Mouse (Mus musculus) CH12.LX (cell line): Measurements from ENCODE around the gene Anapc15-ps. TPM values are rescaled to one million over a fixed set of nuclear protein-coding genes. Genes with fewer than 3 reads are reported as not detected.

Source experiments
- DNase-seq: peaks from one replicate; pipeline ENCODE4 v3.0.0-alpha.2; 2013; ENCODE audit errors: extremely low read depth
- H3K27ac ChIP-seq: 2 replicates; pipeline ENCODE4 v1.5.1; 2012; ENCODE audit warnings: low read depth, mild to moderate bottlenecking, control low read depth, moderate library complexity; ENCODE audit not compliant: insufficient read depth
- H3K27me3 ChIP-seq: replicated peaks from 2 replicates; pipeline ENCODE3; 2012; ENCODE audit warnings: inconsistent platforms
- H3K36me3 ChIP-seq, 2 experiments: replicated peaks in 1 of 2; 2 replicates each; pipeline versions ENCODE3 to v1.6.1; 2012; ENCODE audit warnings: inconsistent platforms in 1 of 2, low read length in 1 of 2, mild to moderate bottlenecking in 1 of 2, mixed read lengths in 1 of 2, moderate library complexity in 1 of 2; ENCODE audit not compliant: control insufficient read depth in 1 of 2, insufficient read depth in 1 of 2
- H3K4me1 ChIP-seq, 2 experiments: 2 replicates each; pipeline ENCODE4 v1.6.1; 2012; ENCODE audit warnings: inconsistent platforms in 1 of 2, moderate library complexity in 1 of 2; ENCODE audit not compliant: insufficient read depth in 2 of 2, control insufficient read depth in 1 of 2
- H3K4me2 ChIP-seq: 2 replicates; pipeline ENCODE4 v1.6.1; 2012; ENCODE audit warnings: low read depth, mild to moderate bottlenecking, control low read depth; ENCODE audit not compliant: poor library complexity, insufficient read depth, severe bottlenecking
- H3K4me3 ChIP-seq, 3 experiments: fragments of 150-350 bp in 1 of 3; sonication (generic) in 1 of 3; replicated peaks in 1 of 3; 2 replicates each; pipeline versions ENCODE3 to v1.5.1; 2011 to 2012; ENCODE audit warnings: low read depth in 2 of 3, low read length in 2 of 3, mild to moderate bottlenecking in 2 of 3, moderate library complexity in 2 of 3, control low read depth in 1 of 3, improper control_type of control experiment in 1 of 3, inconsistent platforms in 1 of 3, mixed read lengths in 1 of 3; ENCODE audit not compliant: poor library complexity in 1 of 3
- H3K79me2 ChIP-seq: replicated peaks from 2 replicates; pipeline ENCODE4 v1.6.1; 2012; ENCODE audit warnings: mild to moderate bottlenecking, moderate library complexity; ENCODE audit not compliant: control insufficient read depth, poor library complexity, insufficient read depth, severe bottlenecking; ENCODE audit errors: extremely low read depth
- H3K9ac ChIP-seq: 2 replicates; pipeline ENCODE4 v1.6.1; 2012; ENCODE audit warnings: low read depth, mild to moderate bottlenecking, control low read depth, moderate library complexity; ENCODE audit not compliant: insufficient read depth
- H3K9me3 ChIP-seq: replicated peaks from 2 replicates; pipeline ENCODE3; 2012; ENCODE audit warnings: low read length, inconsistent platforms, mixed read lengths
- BHLHE40 ChIP-seq: IDR thresholded peaks from 2 replicates; pipeline ENCODE4 v1.6.1; 2011; ENCODE audit warnings: mild to moderate bottlenecking, low read depth, low read length, improper control_type of control experiment
- CTCF ChIP-seq, 2 experiments: IDR thresholded peaks in 1 of 2; conservative IDR thresholded peaks in 1 of 2; 2 replicates each; pipeline ENCODE4 v1.5.1; 2011 to 2012; ENCODE audit warnings: low read depth in 2 of 2, low read length in 2 of 2, improper control_type of control experiment in 1 of 2, inconsistent platforms in 1 of 2, mild to moderate bottlenecking in 1 of 2, moderate library complexity in 1 of 2
- EP300 ChIP-seq: IDR thresholded peaks from 2 replicates; pipeline ENCODE4 v1.6.1; 2011; ENCODE audit warnings: low read length, improper control_type of control experiment
- ETS1 ChIP-seq: conservative IDR thresholded peaks from 2 replicates; pipeline ENCODE4 v1.6.1; 2012; ENCODE audit warnings: low read depth, mild to moderate bottlenecking, inconsistent platforms, low read length, improper control_type of control experiment, moderate library complexity
- GABPA ChIP-seq: IDR thresholded peaks from 2 replicates; pipeline ENCODE4 v1.6.1; 2012; ENCODE audit warnings: low read depth, low read length, improper control_type of control experiment, inconsistent platforms; ENCODE audit not compliant: insufficient replicate concordance
- HCFC1 ChIP-seq: IDR thresholded peaks from 2 replicates; pipeline ENCODE4 v1.6.1; 2012; ENCODE audit warnings: low read depth, mild to moderate bottlenecking, inconsistent platforms, low read length, improper control_type of control experiment
- JUN ChIP-seq: IDR thresholded peaks from 2 replicates; pipeline ENCODE4 v1.6.1; 2011; ENCODE audit warnings: low read depth, mild to moderate bottlenecking, low read length, improper control_type of control experiment, moderate library complexity; ENCODE audit not compliant: insufficient read depth
- KAT2A ChIP-seq: IDR thresholded peaks from 2 replicates; pipeline ENCODE4 v1.6.1; 2012; ENCODE audit warnings: low read length, improper control_type of control experiment, inconsistent platforms; ENCODE audit not compliant: insufficient replicate concordance
- MAFK ChIP-seq: IDR thresholded peaks from 2 replicates; pipeline ENCODE4 v1.6.1; 2011; ENCODE audit warnings: low read length, improper control_type of control experiment; ENCODE audit not compliant: insufficient replicate concordance
- MAX ChIP-seq: IDR thresholded peaks from 2 replicates; pipeline ENCODE4 v1.6.1; 2011; ENCODE audit warnings: low read length, improper control_type of control experiment
- MYC ChIP-seq: IDR thresholded peaks from 2 replicates; pipeline ENCODE4 v1.6.1; 2011; ENCODE audit warnings: low read depth, mild to moderate bottlenecking, improper control_type of control experiment, low read length
- NELFE ChIP-seq: IDR thresholded peaks from 2 replicates; pipeline ENCODE4 v1.6.1; 2011; ENCODE audit warnings: low read depth, low read length, improper control_type of control experiment
- POLR2AphosphoS2 ChIP-seq: IDR thresholded peaks from 2 replicates; pipeline ENCODE4 v1.6.1; 2011; ENCODE audit warnings: low read depth, low read length, improper control_type of control experiment
- RAD21 ChIP-seq: IDR thresholded peaks from 2 replicates; pipeline ENCODE4 v1.6.1; 2011; ENCODE audit warnings: low read depth, mild to moderate bottlenecking, low read length, improper control_type of control experiment, moderate library complexity
- RCOR1 ChIP-seq: conservative IDR thresholded peaks from 2 replicates; pipeline ENCODE4 v1.6.1; 2012; ENCODE audit warnings: low read depth, mild to moderate bottlenecking, inconsistent platforms, low read length, improper control_type of control experiment
- SMC3 ChIP-seq: IDR thresholded peaks from 2 replicates; pipeline ENCODE4 v1.6.1; 2011; ENCODE audit warnings: low read depth, low read length, improper control_type of control experiment
- UBTF ChIP-seq: IDR thresholded peaks from 2 replicates; pipeline ENCODE4 v1.6.1; 2012; ENCODE audit warnings: low read depth, mild to moderate bottlenecking, inconsistent platforms, low read length, improper control_type of control experiment, moderate library complexity
- USF1 ChIP-seq: IDR thresholded peaks from 2 replicates; pipeline ENCODE4 v1.6.1; 2014; ENCODE audit warnings: low read depth, mild to moderate bottlenecking, inconsistent platforms, low read length, improper control_type of control experiment
- ZC3H11A ChIP-seq: IDR thresholded peaks from 2 replicates; pipeline ENCODE4 v1.6.1; 2012; ENCODE audit warnings: low read depth, mild to moderate bottlenecking, inconsistent platforms, low read length, improper control_type of control experiment
- ZMIZ1 ChIP-seq: IDR thresholded peaks from 2 replicates; pipeline ENCODE4 v1.6.1; 2012; ENCODE audit warnings: low read depth, mild to moderate bottlenecking, inconsistent platforms, low read length, improper control_type of control experiment
- ZNF384 ChIP-seq: IDR thresholded peaks from 2 replicates; pipeline ENCODE4 v1.6.1; 2012; ENCODE audit warnings: low read depth, low read length, improper control_type of control experiment, inconsistent platforms
- dilution Hi-C: fragments of 300-500 bp; cut with MboI; formaldehyde crosslinking; loops from 2 replicates; pipeline ENCODE4 v1.14.3; 2020; ENCODE audit warnings: low sequenced_read_pairs; ENCODE audit not compliant: extremely low pct_unique_long_range_greater_than_20kb, extremely low pct_ligation_motif_present
- in situ Hi-C: fragments of 300-500 bp; cut with MboI; formaldehyde crosslinking; loops from 3 replicates; pipeline ENCODE4 v1.14.3; 2019; ENCODE audit warnings: low sequenced_read_pairs, low pct_ligation_motif_present, low pct_unique_long_range_greater_than_20kb, mixed read lengths
- polyA plus RNA-seq: library from polyadenylated mRNA; unstranded; fragments of >175 nt; gene quantifications from 2 replicates; pipeline ENCODE4 v1.2.1, GENCODE M21; 2012; ENCODE audit warnings: low read depth; ENCODE audit not compliant: insufficient read length
- total RNA-seq, 2 experiments: library from RNA; depleted of rRNA; stranded (reverse); fragments of 300-350 nt in 1 of 2; fragments of >200 nt in 1 of 2; gene quantifications; 2 replicates each; pipeline ENCODE4 v1.2.3; 2012 to 2014

The Anapc15-ps gene
- total and polyA plus RNA-seq, 3 experiments = 2.8 TPM; not detected in 2

DNA sequence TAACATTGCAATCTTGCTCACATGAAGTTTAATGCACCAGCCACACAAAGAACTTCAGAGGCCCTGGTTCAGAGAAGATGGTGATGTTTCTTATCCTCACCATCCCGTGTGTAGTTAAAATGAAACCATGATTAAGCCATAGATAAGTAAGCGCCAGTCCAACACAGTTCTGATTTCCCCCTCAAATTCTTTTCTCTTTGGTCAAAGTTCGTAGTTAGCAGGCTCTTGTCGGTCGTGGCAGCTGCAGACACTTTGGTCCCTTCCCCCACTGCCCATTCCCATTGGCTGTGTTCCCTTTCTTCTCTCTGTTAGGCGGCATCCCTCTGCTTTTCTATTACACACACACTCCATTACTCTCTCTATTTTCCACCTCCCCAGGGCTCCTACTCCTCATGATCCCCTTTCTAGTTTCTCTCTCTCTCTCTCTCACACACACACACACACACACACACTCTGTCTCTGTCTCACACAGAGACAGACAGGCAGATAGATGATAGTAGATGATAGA, 14.4 kb downstream of the Anapc15-ps start:
- dilution Hi-C loops = no loop called here
- Histone ChIP-seq H3K27ac (no peak overlapping the region), H3K4me1 (peaks cover 0 to 7% of the 10 kb centered on the region in 2 experiments; a peak in 2 of 4 replicates), H3K4me2 (0 out of 2 replicates have a peak overlapping the region, but pooled peaks have one; percentile 9), H3K36me3 (no peaks in the 10 kb centered on the region), H3K4me3 (no peak overlapping the region), H3K27me3 (no peaks in the 10 kb centered on the region), H3K9me3 (no peaks in the 10 kb centered on the region), H3K79me2 (no peaks in the 10 kb centered on the region), H3K9ac (no peak overlapping the region)
- TF ChIP-seq POLR2AphosphoS2 (no peak), ZNF384 (no peak), USF1 (no peak), ETS1 (no peak), HCFC1 (no peak), EP300 (no peak), MAFK (no peak), ZMIZ1 (no peak), CTCF (conservative IDR thresholded peaks at IDR 0.05 in 1 of 2, IDR thresholded peaks at IDR 0.05 in 1 of 2; ENCODE audit: low read depth in 2 of 2, low read length in 2 of 2) (no peak), UBTF (no peak), MYC (no peak), RCOR1 (no peak), SMC3 (no peak), MAX (no peak), RAD21 (no peak), ZC3H11A (no peak), GABPA (no peak), KAT2A (no peak)
- in situ Hi-C loops = no loop called here
- no peak for DNase-seq

DNA sequence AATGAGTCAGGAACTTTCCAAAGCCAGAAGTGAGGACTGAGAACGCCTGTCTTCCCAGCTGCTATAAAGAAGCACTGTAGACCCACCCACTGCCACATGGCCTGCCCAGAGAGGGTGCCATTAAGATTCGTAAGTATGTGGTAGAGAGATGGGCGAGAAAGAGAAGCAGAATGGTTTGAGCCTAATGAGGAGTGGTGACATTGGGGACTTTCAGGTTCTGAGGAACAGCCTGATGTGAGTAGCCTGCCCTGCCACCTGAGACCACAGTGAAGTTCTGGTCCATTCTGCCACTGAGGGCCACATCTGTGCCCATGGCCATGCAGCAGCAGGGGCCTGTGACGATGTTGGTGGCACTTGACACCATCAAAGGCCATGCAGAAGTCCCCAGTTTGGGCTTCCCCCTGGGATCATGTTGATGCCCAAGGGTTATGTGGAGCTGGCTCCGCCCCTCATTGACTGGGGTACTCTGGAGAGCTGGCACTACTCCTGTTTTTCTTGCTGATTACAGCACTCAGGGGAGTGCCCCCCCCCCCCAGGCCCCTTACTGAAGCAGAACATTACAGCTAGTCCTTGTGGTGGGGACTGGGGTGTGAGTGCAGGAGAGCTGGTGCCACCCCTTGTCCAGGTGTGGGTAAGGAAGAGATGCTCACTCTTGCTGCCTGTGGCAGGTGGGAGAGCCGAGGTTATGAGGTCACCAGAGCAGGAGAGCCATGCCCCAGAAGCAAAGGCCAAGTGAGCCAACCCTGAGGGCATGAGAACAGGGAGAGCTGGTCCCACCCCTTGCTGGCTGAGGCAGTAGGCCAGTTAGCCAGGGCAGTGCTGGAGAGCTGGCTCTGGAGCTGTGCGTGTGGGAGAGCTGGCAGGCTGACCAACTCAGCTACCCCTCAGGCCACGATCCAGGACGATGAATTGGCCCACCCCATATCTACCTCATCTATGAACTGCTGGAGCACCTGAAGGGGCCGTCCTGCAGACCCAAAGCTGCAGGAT, 16.7 kb downstream of the Anapc15-ps start:
- Histone ChIP-seq H3K36me3 (no peaks in the 10 kb centered on the region), H3K27ac (no peak overlapping the region), H3K4me2 (no peak overlapping the region), H3K4me3 (no peak overlapping the region), H3K27me3 (no peaks in the 10 kb centered on the region), H3K9ac (no peak overlapping the region), H3K79me2 (no peaks in the 10 kb centered on the region)
- dilution Hi-C loops (no loop called here), in situ Hi-C loops (no loop called here)
- TF ChIP-seq JUN = no peak
- TF ChIP-seq CTCF (conservative IDR thresholded peaks at IDR 0.05 in 1 of 2, IDR thresholded peaks at IDR 0.05 in 1 of 2; ENCODE audit: low read depth in 2 of 2, low read length in 2 of 2) = no peak
- no peak for TF ChIP-seq NELFE
- no peak for TF ChIP-seq ZMIZ1
- TF ChIP-seq ZC3H11A = no peak
- no peak for TF ChIP-seq BHLHE40
- no peak for TF ChIP-seq USF1
- TF ChIP-seq, all 38 proteins: peak for 0
- no peaks in the 10 kb centered on the region for H3K9me3 ChIP-seq
- no peak for DNase-seq
- peaks cover 0 to 7% of the 10 kb centered on the region in 2 experiments; a peak in 2 of 4 replicates for H3K4me1 ChIP-seq
